In genomic region chr2:37767739-37768138, GRCm38 (mm10) we compare ENCODE assay signal across 14 mouse cellular contexts. TPM values are rescaled to one million over a fixed set of nuclear protein-coding genes. Genes with fewer than 3 reads are reported as not detected.
DNase-seq lines count a peak whose midpoint lies in the region; ATAC-seq and TF ChIP-seq lines count a peak whose summit lies in the region.
"Had no signal": no experiment of that assay in that cellular context is flagged by ENCODE, and none has a peak within 500 bp of the region (broad histone marks: within the 10 kb centered on the region; RNA-seq: fewer than 3 reads in every experiment).

No protein-coding gene starts in this region.

- no peak overlapping the region for H3K9ac ChIP-seq in heart, postnatal 0 days (replicated peaks; ENCODE audit: low read depth, low read length)
- H3K9ac ChIP-seq in midbrain, embryonic 11.5 days (ENCODE audit: low read length) = no peak overlapping the region
- H3K9ac ChIP-seq in midbrain, embryonic 15.5 days = no peak overlapping the region
- no peak overlapping the region for H3K9ac ChIP-seq in limb, embryonic 15.5 days
- H3K9ac ChIP-seq: kidney, embryonic 15.5 days; liver, embryonic 14.5 days had no signal

- no peak for TF ChIP-seq EP300 in heart, postnatal 0 days (IDR thresholded peaks at IDR 0.05; ENCODE audit: low read depth)

- DNase-seq in heart, postnatal 0 days (ENCODE audit: low spot score) = no peak
- no peak for DNase-seq in heart, postnatal 10 days
- DNase-seq in midbrain, embryonic 11.5 days (ENCODE audit: low spot score, missing footprints) = peak; percentile 83
- no peak for DNase-seq in testis, postnatal 10 days (ENCODE audit: low spot score)
- DNase-seq: cerebellum, adult 9-10 months had no signal

- no peaks in the 10 kb centered on the region for H3K9me3 ChIP-seq in heart, postnatal 0 days (replicated peaks; ENCODE audit: control insufficient read depth, low read length)
- H3K9me3 ChIP-seq in midbrain, embryonic 11.5 days (ENCODE audit: control insufficient read depth, low read length) = no peaks in the 10 kb centered on the region
- H3K9me3 ChIP-seq in midbrain, embryonic 15.5 days = no peaks in the 10 kb centered on the region
- H3K9me3 ChIP-seq in limb, embryonic 15.5 days = no peaks in the 10 kb centered on the region
- H3K9me3 ChIP-seq: forebrain, embryonic 10.5 days; kidney, embryonic 15.5 days had no signal

- H3K27me3 ChIP-seq in heart, postnatal 0 days (ENCODE audit: control insufficient read depth, insufficient read depth, low read length) = no peaks in the 10 kb centered on the region
- peaks cover 3% of the 10 kb centered on the region; the same call in 1 of the 2 replicates for H3K27me3 ChIP-seq in midbrain, embryonic 11.5 days (ENCODE audit: control insufficient read depth, insufficient read depth, low read length)
- H3K27me3 ChIP-seq in midbrain, embryonic 15.5 days (replicated peaks) = 0 out of 2 replicates have a peak, but pooled peaks cover 3% of the 10 kb centered on the region
- H3K27me3 ChIP-seq in limb, embryonic 15.5 days = 0 out of 2 replicates have a peak, but pooled peaks cover under 1% of the 10 kb centered on the region
- H3K27me3 ChIP-seq: Patski had no signal

- TF ChIP-seq CTCF in heart, postnatal 0 days (IDR thresholded peaks at IDR 0.05; ENCODE audit: low read depth) = no peak
- TF ChIP-seq CTCF in cortical plate, adult 2 months (IDR thresholded peaks at IDR 0.05; ENCODE audit: extremely low read depth, insufficient read depth, low read length) = no peak

- H3K4me3 ChIP-seq in heart, postnatal 0 days (ENCODE audit: low read depth, low read length) = no peak overlapping the region
- no peak overlapping the region for H3K4me3 ChIP-seq in midbrain, embryonic 11.5 days (ENCODE audit: low read depth, low read length)
- H3K4me3 ChIP-seq in midbrain, embryonic 15.5 days = no peak overlapping the region
- no peak overlapping the region for H3K4me3 ChIP-seq in cortical plate, adult 2 months (ENCODE audit: insufficient read depth, low read length)
- H3K4me3 ChIP-seq in limb, embryonic 15.5 days = no peak overlapping the region
- H3K4me3 ChIP-seq: forebrain, embryonic 10.5 days; kidney, embryonic 15.5 days had no signal

- peak overlapping the region; percentile 39; the same call in 1 of the 2 replicates for H3K27ac ChIP-seq in heart, postnatal 0 days (ENCODE audit: low read depth)
- no peak overlapping the region for H3K27ac ChIP-seq in midbrain, embryonic 11.5 days (ENCODE audit: low read depth, low read length)
- H3K27ac ChIP-seq in midbrain, embryonic 15.5 days = no peak overlapping the region
- H3K27ac ChIP-seq in cortical plate, adult 2 months (ENCODE audit: insufficient read depth, low read length) = peak overlapping the region; percentile 20
- H3K27ac ChIP-seq in limb, embryonic 15.5 days = peak overlapping the region; percentile 79
- H3K27ac ChIP-seq: hindbrain, postnatal 0 days; kidney, embryonic 15.5 days; liver, embryonic 14.5 days had no signal

- peaks cover 30% of the 10 kb centered on the region for H3K4me1 ChIP-seq in heart, postnatal 0 days (ENCODE audit: control insufficient read depth, insufficient read depth)
- peaks cover 28% of the 10 kb centered on the region for H3K4me1 ChIP-seq in midbrain, embryonic 11.5 days (ENCODE audit: control insufficient read depth, insufficient read depth, low read length)
- H3K4me1 ChIP-seq in midbrain, embryonic 15.5 days = peaks cover 44% of the 10 kb centered on the region
- H3K4me1 ChIP-seq in cortical plate, adult 2 months (ENCODE audit: control insufficient read depth, insufficient read depth, low read length) = peaks cover 27% of the 10 kb centered on the region
- H3K4me1 ChIP-seq in limb, embryonic 15.5 days = peaks cover 70% of the 10 kb centered on the region

- 79% methylated on average over 3 of the region's 3 CpGs for WGBS in heart, postnatal 0 days
- 37% methylated on average over 3 of the region's 3 CpGs for WGBS in midbrain, embryonic 11.5 days
- WGBS in midbrain, embryonic 15.5 days = 57% methylated on average over 3 of the region's 3 CpGs
- 72% methylated on average over 3 of the region's 3 CpGs for WGBS in limb, embryonic 15.5 days

- no peak for ATAC-seq in heart, postnatal 0 days (ENCODE audit: insufficient read depth, low read depth)
- ATAC-seq in midbrain, embryonic 11.5 days (ENCODE audit: low FRiP score) = no peak
- ATAC-seq in midbrain, embryonic 15.5 days (replicated peaks) = no peak
- no peak for ATAC-seq in limb, embryonic 15.5 days (ENCODE audit: insufficient number of reproducible peaks, low FRiP score, low TSS enrichment, low read depth)
- ATAC-seq: CD4-positive, CD25-positive, alpha-beta regulatory T cell, adult 4 months; hindbrain, postnatal 0 days; Patski had no signal

- no peak for TF ChIP-seq POLR2A in cortical plate, adult 2 months (IDR thresholded peaks at IDR 0.05; ENCODE audit: extremely low read depth, insufficient read depth, low read length)

- H3K36me3 ChIP-seq in heart, postnatal 0 days (replicated peaks; ENCODE audit: control insufficient read depth, insufficient read depth, low read length) = no peaks in the 10 kb centered on the region
- H3K36me3 ChIP-seq in midbrain, embryonic 11.5 days (ENCODE audit: control insufficient read depth, insufficient read depth, low read length) = no peaks in the 10 kb centered on the region
- H3K36me3 ChIP-seq in midbrain, embryonic 15.5 days (replicated peaks) = no peaks in the 10 kb centered on the region
- no peaks in the 10 kb centered on the region for H3K36me3 ChIP-seq in limb, embryonic 15.5 days
- H3K36me3 ChIP-seq: forebrain, embryonic 10.5 days; kidney, embryonic 15.5 days had no signal

- intact Hi-C loops in heart, postnatal 10 days (cut with DNase I) = loop anchor here (2.0 kb wide), 1 partner anchor 19 kb away; no protein-coding TSS in a partner anchor

- no peak overlapping the region for H3K4me2 ChIP-seq in heart, postnatal 0 days (ENCODE audit: low read depth, low read length)
- no peak overlapping the region for H3K4me2 ChIP-seq in midbrain, embryonic 11.5 days
- no peak overlapping the region for H3K4me2 ChIP-seq in midbrain, embryonic 15.5 days
- no peak overlapping the region for H3K4me2 ChIP-seq in limb, embryonic 15.5 days

RNA-seq across cellular contexts. Expression of gene Crb2, which starts 8.3 kb away (rescaled TPM):
- 1.9 and 3.7 TPM in 2 replicates for total RNA-seq in heart, postnatal 0 days (2014; rRNA removed; ENCODE audit: low replicate concordance)
- polyA plus RNA-seq in heart, postnatal 0 days (2015; fragmentation: Nextera tagmentation; extraction: Ambion mirVana) = 0.46 and 0.48 TPM in 2 replicates
- total RNA-seq in heart, postnatal 10 days (2021) = 1 to 10 TPM in 1 of 2 experiments, under 1 TPM in 1; 0.96 to 1.7 TPM
- polyA plus RNA-seq in midbrain, embryonic 11.5 days (2014; fragmentation: Nextera tagmentation; extraction: Ambion mirVana) = 10.9 and 14.6 TPM in 2 replicates
- 5.6 and 6.4 TPM in 2 replicates for polyA plus RNA-seq in midbrain, embryonic 15.5 days (2015; fragmentation: Nextera tagmentation; extraction: Ambion mirVana)
- polyA plus RNA-seq in cortical plate, adult 2 months (2012; rRNA removed) = 1.7 and 2.0 TPM in 2 replicates
- polyA plus RNA-seq in limb, embryonic 15.5 days (2015; fragmentation: Nextera tagmentation; extraction: Ambion mirVana) = 0.31 and 0.36 TPM in 2 replicates

Comparison
In these comparisons a context has a peak if more than half of its experiments do, and no peak if none do; other contexts are left out.
1. H3K27ac ChIP-seq: peak in heart, postnatal 0 days (single experiment), cortical plate, adult 2 months (single experiment) and limb, embryonic 15.5 days (single experiment); none in midbrain, embryonic 11.5 days (single experiment) and midbrain, embryonic 15.5 days (single experiment).